Mouse (Mus musculus): Measurements from ENCODE around the gene D630039A03Rik.

DNA sequence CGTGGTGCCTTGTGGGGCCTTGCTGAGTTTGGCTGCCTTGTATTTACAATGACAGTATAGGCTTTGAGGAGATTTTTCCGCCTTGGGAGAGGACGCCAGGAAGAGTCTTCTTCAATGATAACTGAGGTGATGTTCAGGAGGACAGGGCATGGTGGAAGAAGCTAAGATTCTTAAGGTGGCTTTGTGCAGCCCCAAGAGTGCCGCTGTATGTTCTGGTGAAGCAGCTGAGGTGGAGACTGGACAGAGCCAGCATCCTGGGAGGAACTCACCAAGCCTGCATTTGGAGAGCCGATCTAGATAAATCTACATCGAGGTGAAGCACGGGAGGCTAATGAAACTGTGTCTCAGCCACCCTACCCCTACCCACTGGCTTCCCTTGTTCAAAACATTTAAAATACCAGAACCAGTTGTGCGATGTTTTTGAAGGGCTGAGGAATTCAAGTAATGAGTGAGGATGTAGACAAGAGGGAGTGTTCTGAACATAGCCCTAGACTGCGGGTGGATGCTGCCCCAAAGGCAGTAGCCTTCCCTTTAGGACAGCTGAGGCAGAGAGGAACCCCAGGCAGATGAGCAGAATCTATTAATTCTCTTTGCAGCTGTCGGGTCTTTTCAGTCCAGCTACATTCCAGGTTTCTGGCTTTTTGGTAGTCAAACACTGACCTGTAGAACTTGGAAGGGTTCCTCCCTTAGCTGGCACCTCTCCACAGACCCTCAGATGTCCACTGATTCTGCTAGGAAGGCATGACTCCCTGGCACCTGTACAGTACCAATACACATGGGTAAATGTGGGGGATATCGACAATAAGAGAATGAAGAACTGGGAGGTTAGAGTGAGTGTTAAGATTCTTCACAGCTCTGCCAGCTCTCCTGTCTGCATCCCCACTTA lies 41.3 kb upstream of the D630039A03Rik start:
- no peak for TF ChIP-seq POLR2A (IDR thresholded peaks at IDR 0.05; ENCODE audit: borderline replicate concordance, insufficient read depth, low read length)
- no peak for TF ChIP-seq CTCF (IDR thresholded peaks at IDR 0.05; ENCODE audit: borderline replicate concordance, insufficient read depth, low read depth, low read length)
